Mouse (Mus musculus): ENCODE measurements at regions not wholly inside any gene's neighbourhood (a gene's known extent, or its start where the extent isn't known, plus 50 kb on each side); places are given as distances from the start of the nearest gene placed in this dataset.

DNA sequence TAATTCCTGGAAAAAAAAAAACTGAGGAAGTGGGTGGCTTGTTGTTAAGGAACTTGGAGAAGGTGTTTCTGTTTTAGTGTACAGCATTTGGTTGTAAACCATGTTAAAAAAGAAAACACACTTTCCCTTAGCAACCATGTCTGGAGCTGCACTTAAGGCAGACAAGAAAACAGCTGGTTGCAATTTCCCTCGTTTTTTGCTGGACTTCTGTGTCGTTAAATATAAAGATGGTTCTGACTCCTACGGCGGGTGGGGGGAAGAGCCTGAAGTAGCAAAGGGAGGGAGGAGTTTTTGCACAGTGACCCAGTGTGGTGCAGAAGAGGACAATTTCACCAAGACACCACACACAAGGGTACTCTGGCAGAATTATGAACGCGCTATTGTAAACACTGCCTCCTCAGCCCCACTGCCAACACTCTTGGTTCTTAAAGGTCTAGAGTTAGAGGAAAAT, 89.8 kb upstream of the Tnfaip3 start:
- no peak for TF ChIP-seq UBTF (IDR thresholded peaks at IDR 0.05; ENCODE audit: borderline replicate concordance, insufficient read depth, low read depth, low read length)
- no peak for TF ChIP-seq CTCF (IDR thresholded peaks at IDR 0.05 in 2 of 3, conservative IDR thresholded peaks at IDR 0.05 in 1 of 3; ENCODE audit: control insufficient read depth in 1 of 3, insufficient read depth in 1 of 3, low read depth in 2 of 3, low read length in 3 of 3, poor library complexity in 1 of 3, severe bottlenecking in 1 of 3)
- TF ChIP-seq MAFK (IDR thresholded peaks at IDR 0.05; ENCODE audit: borderline replicate concordance, low read depth, low read length), result no peak
